Mouse (Mus musculus) forebrain, embryonic 15.5 days (tissue): ENCODE data around the gene Gabpb2. TPM values are rescaled to one million over a fixed set of nuclear protein-coding genes. Genes with fewer than 3 reads are reported as not detected.

Experiments
- ATAC-seq: fragments of 200-750 bp; cut with Nextera tagmentation; replicated peaks from 2 replicates; pipeline ENCODE4 v1.8.0; 2017; ENCODE audit warnings: mild to moderate bottlenecking, moderate TSS enrichment, moderate library complexity
- H3K27ac ChIP-seq: fragments of 300-500 bp; sonication (generic); replicated peaks from 2 replicates; pipeline ENCODE4 v1.5.1; 2015; ENCODE audit warnings: mild to moderate bottlenecking, inconsistent platforms
- H3K27me3 ChIP-seq: fragments of 300-500 bp; sonication (generic); 2 replicates; pipeline ENCODE4 v1.6.1; 2015; ENCODE audit warnings: inconsistent platforms
- H3K36me3 ChIP-seq: fragments of 300-500 bp; sonication (generic); 2 replicates; pipeline ENCODE4 v1.6.1; 2015; ENCODE audit warnings: mild to moderate bottlenecking, inconsistent platforms
- H3K4me1 ChIP-seq: fragments of 300-500 bp; sonication (generic); 2 replicates; pipeline ENCODE4 v1.6.1; 2015; ENCODE audit warnings: inconsistent platforms
- H3K4me2 ChIP-seq: fragments of 300-500 bp; sonication (generic); replicated peaks from 2 replicates; pipeline ENCODE4 v1.6.1; 2015; ENCODE audit warnings: mild to moderate bottlenecking, inconsistent platforms
- H3K4me3 ChIP-seq: fragments of 300-500 bp; sonication (generic); 2 replicates; pipeline ENCODE4 v1.5.1; 2015; ENCODE audit warnings: mild to moderate bottlenecking, inconsistent platforms
- H3K9ac ChIP-seq: fragments of 300-500 bp; sonication (generic); replicated peaks from 2 replicates; pipeline ENCODE4 v1.6.1; 2015; ENCODE audit warnings: mild to moderate bottlenecking, inconsistent platforms
- H3K9me3 ChIP-seq: fragments of 300-500 bp; sonication (generic); 2 replicates; pipeline ENCODE4 v1.6.1; 2016; ENCODE audit warnings: inconsistent platforms
- WGBS: fragments of 180-500 bp; shearing (Covaris S2); methylation state at CpG from one replicate; pipeline ENCODE4 v1.1.7; 2015; ENCODE audit warnings: mixed read lengths; 5-methylcytosine and 5-hydroxymethylcytosine counted together
- polyA plus RNA-seq: library from polyadenylated mRNA; unstranded; fragments of >200 nt; fragmentation: Nextera tagmentation; extraction: Ambion mirVana; gene quantifications from 2 replicates; pipeline ENCODE4 v1.2.1, GENCODE M21; 2015

The Gabpb2 gene
- polyA plus RNA-seq, 1 experiment from 2014 or later = 4.8 TPM

DNA sequence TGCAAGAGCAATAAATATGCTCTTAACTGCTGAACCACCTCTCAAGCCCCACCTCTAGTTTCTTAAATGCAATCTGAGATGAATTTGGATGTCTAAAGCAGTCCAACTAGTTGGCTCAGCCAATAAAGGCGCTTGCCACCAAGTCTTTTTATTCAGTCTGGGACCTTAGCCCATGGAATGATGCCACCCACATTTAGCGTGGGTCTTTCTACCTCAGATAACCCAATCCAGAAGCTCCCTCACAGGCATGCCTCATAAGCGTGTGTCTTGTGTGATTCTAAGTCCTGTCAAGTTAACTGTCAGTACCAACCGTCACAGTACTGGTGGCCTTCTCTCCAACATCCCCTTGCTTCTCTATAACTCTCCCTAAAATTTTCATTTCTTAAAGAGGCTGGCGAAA is 38.8 kb downstream of the Gabpb2 start:
- peaks cover 1% of the 10 kb centered on the region; the same call in 1 of the 2 replicates for H3K36me3 ChIP-seq
- WGBS = 75% methylated on average over 5 of the region's 5 CpGs
- no peak overlapping the region for H3K27ac ChIP-seq
- ATAC-seq = no peak
- no peak overlapping the region for H3K4me3 ChIP-seq
- no peaks in the 10 kb centered on the region for H3K9me3 ChIP-seq
- no peak overlapping the region for H3K9ac ChIP-seq
- H3K27me3 ChIP-seq = no peaks in the 10 kb centered on the region; the same call in 1 of the 2 replicates
- H3K4me1 ChIP-seq = peaks cover 2% of the 10 kb centered on the region
- H3K4me2 ChIP-seq = no peak overlapping the region

DNA sequence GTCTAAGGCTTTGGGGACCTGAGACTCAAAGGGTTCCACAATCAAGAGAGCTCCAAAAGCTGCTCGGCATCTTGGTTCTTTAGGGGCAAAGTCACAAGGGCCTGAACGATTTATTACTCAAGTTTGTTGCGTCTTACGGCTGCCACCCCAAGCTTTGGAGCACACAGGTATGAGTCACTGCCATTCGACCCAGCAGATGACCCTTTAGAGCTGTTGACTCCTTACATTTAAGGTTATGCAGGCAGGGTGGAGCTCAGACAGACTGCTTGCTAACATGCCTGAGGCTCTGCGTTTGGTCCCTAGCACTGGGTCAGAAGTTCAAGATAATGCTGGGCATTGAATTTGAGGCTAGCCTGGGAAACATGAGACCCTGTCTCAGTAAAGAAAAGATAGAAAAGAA is 40.1 kb downstream of the Gabpb2 start:
- H3K4me3 ChIP-seq = no peak overlapping the region
- 83% methylated on average over 6 of the region's 6 CpGs for WGBS
- H3K36me3 ChIP-seq = peaks cover 11% of the 10 kb centered on the region
- ATAC-seq = no peak
- no peaks in the 10 kb centered on the region for H3K9me3 ChIP-seq
- peaks cover 12% of the 10 kb centered on the region for H3K4me1 ChIP-seq
- peaks cover 7% of the 10 kb centered on the region for H3K27me3 ChIP-seq
- H3K9ac ChIP-seq = no peak overlapping the region
- no peak overlapping the region for H3K27ac ChIP-seq
- no peak overlapping the region for H3K4me2 ChIP-seq

DNA sequence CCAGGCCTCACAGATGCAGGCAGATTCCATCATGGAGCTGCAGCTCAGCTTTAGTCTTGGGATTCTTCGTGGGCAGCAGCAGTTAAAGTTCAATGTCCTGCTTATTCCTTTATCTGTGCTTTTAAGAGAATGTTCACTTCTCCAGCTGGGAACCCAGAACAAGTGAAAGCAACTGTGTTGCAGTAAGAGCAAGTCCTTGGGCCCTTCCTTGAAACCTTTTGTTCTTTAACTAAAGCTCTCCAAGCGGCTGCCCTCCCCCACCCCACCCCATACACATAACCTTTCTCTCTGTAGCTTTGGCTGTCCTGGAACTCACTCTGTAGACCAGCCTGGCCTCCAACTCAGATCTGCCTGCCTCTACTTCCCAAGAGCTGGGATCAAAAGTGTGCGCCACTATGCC is 41.2 kb downstream of the Gabpb2 start:
- no peak for ATAC-seq
- Histone ChIP-seq H3K27me3 (peaks cover 18% of the 10 kb centered on the region), H3K4me2 (no peak overlapping the region), H3K36me3 (peaks cover 22% of the 10 kb centered on the region), H3K4me3 (no peak overlapping the region), H3K4me1 (peaks cover 15% of the 10 kb centered on the region), H3K27ac (no peak overlapping the region), H3K9ac (no peak overlapping the region), H3K9me3 (no peaks in the 10 kb centered on the region)
- 53% methylated on average over 3 of the region's 3 CpGs for WGBS

DNA sequence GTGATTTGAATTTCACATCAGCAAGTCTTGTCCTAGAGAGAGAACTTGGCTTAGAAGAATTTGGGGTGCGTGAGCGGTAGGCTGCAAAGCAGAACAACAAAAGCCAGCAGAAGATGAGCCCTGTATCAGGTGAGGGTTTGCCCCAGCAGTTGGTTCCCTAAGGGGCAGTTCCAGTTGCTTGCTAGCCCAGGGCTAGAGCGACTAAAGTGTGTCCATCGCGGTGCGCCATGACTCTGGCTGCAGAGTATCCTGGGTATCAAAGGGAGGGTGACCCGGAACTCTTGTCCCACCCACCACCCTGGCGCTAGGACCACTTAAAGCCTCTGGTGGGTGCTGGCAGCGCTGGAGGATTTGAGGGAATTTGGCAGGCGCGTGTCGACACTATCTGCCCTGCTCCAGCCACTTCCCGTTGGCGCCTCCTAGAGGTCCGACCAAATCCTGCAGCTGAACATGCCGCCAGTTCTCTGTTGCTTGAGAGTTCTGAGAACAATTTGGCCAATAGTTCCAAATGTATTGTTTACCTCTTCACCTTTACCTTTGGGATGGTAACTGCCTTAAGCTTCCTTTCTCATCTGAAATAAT is 43.6 kb downstream of the Gabpb2 start:
- peaks cover 15% of the 10 kb centered on the region for H3K4me1 ChIP-seq
- peak overlapping the region; percentile 33; the same call in 1 of the 2 replicates for H3K9ac ChIP-seq
- peaks cover 45% of the 10 kb centered on the region for H3K36me3 ChIP-seq
- ATAC-seq = peak; percentile 39; the same call in 1 of the 2 replicates
- no peak overlapping the region for H3K4me3 ChIP-seq
- peak overlapping the region; percentile 35; the same call in 1 of the 2 replicates for H3K4me2 ChIP-seq
- WGBS = 4% methylated on average over 16 of the region's 16 CpGs
- no peak overlapping the region; the same call in 1 of the 2 replicates for H3K27ac ChIP-seq
- peaks cover 40% of the 10 kb centered on the region for H3K27me3 ChIP-seq
- no peaks in the 10 kb centered on the region for H3K9me3 ChIP-seq

DNA sequence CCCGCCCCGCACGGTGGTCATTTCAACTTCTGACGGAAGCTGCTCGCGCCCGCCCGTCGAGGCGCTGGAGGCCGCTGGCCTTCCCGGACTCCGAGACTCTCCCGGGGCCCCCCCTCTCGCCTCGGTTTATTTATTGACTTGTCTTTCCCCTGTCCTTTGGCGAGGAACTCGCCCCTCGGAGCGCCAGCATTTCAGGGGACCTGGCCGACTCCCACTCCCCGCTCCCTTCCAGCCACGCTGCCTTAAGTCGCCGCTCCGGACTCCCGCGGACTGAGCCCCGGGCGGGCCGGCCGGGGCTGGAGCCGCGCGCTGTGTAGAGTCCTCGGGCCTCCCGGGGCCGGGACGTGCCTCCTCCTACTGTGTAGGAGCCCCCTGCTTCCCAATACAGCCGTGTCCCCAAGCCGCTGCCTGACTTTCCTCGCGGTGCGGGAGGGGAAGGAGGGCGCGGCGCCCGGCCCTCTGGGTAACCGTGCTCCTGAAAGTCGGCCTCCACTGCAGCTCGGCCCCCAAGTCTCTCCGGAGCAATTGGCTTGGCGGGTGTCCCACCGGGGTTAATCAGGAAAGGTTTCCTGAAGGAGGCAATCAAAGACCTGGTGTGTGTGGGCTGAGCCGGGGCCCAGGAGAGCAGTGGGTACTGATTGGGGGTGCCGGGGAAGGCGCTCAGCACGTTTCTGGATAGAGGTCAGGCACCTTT is 44.3 kb downstream of the Gabpb2 start:
- ATAC-seq = 0 out of 2 replicates have a peak, but pooled peaks have one; percentile 20
- WGBS = 4% methylated on average over 58 of the region's 58 CpGs
- Histone ChIP-seq H3K9me3 (no peaks in the 10 kb centered on the region), H3K4me3 (peak overlapping the region; percentile 18; the same call in 1 of the 2 replicates), H3K4me1 (peaks cover 15% of the 10 kb centered on the region), H3K27me3 (peaks cover 43% of the 10 kb centered on the region), H3K36me3 (peaks cover 52% of the 10 kb centered on the region), H3K27ac (no peak overlapping the region; the same call in 1 of the 2 replicates), H3K9ac (peak overlapping the region; percentile 33; the same call in 1 of the 2 replicates), H3K4me2 (peak overlapping the region; percentile 35)

DNA sequence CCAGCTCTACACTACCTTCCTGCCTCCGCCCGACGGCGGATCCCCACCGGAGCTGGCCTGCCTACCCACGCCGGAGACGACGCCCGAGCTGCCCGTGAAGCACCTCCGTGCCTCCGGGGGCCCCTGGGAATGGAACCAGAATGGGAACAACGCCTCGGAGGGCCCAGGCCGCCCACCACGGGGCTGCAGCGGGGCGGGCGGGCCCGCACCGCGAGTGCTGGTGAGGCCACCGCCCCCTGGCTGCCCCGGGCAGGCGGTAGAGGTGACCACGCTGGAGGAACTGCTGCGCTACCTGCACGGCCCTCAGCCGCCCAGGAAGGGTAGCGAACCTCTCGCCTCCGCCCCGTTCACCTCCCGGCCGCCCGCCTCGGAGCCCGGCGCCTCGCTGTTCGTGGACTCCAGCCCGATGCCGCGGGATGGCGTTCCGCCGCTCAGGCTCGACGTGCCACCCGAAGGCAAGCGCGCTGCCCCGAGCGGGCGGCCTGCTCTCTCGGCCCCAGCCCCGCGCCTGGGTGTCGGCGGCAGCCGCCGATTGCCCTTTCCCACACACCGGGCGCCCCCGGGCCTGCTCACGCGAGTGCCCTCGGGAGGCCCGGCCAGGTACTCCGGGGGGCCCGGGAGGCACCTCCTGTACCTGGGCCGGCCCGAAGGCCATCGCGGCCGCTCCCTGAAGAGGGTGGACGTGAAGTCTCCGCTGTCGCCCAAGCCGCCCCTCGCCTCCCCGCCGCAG is 45.0 kb downstream of the Gabpb2 start:
- WGBS = 14% methylated on average over 72 of the region's 84 CpGs
- Histone ChIP-seq H3K4me1 (peaks cover 15% of the 10 kb centered on the region), H3K4me2 (no peak overlapping the region), H3K9me3 (no peaks in the 10 kb centered on the region), H3K9ac (no peak overlapping the region), H3K4me3 (peak overlapping the region; percentile 18; the same call in 1 of the 2 replicates), H3K27ac (no peak overlapping the region), H3K27me3 (peaks cover 43% of the 10 kb centered on the region), H3K36me3 (peaks cover 59% of the 10 kb centered on the region)
- no peak for ATAC-seq

DNA sequence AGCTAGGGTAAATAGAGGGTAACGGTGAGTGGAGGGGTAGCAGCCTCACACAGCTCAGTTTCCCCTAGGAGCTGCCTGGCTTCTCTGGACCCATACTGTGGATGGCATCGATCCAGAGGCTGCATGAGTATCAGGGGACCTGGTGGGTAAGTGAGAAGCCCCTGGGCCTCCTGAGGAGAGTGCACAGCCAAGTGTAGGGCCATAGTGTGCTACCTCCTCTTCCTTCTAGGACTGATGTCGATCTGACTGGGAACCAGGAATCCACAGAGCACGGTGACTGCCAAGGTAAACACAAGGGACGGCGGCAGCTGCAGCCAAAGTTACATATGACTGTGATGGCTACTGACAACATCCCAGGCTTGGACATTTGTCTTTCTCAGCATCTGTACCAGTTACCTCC is 46.6 kb downstream of the Gabpb2 start:
- Histone ChIP-seq H3K4me1 (peaks cover 15% of the 10 kb centered on the region), H3K9me3 (no peaks in the 10 kb centered on the region), H3K27ac (no peak overlapping the region), H3K27me3 (peaks cover 43% of the 10 kb centered on the region), H3K4me2 (no peak overlapping the region), H3K36me3 (peaks cover 74% of the 10 kb centered on the region), H3K4me3 (no peak overlapping the region), H3K9ac (no peak overlapping the region)
- no peak for ATAC-seq
- 85% methylated on average over 6 of the region's 6 CpGs for WGBS

DNA sequence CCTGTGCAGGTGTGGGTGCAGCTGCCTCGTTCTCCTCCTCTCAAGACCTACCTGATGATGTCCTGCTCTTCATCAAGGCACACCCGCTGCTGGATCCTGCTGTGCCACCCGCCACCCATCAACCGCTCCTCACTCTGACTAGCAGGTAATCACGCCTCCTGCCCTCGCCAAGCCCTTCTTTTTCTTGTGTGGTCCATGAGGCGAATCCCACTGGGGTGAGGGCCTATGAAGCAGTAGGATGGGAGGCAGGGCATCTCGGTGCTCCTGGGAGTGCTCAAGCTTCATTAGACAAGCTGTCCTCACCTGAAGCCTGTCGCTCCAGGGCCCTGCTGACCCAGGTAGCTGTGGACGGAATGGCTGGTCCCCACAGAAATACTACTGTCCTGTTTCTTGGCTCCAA is 47.7 kb downstream of the Gabpb2 start:
- peaks cover 83% of the 10 kb centered on the region for H3K36me3 ChIP-seq
- H3K4me2 ChIP-seq = no peak overlapping the region
- H3K9ac ChIP-seq = no peak overlapping the region
- H3K27ac ChIP-seq = no peak overlapping the region
- 90% methylated on average over 10 of the region's 10 CpGs for WGBS
- H3K4me3 ChIP-seq = no peak overlapping the region
- no peaks in the 10 kb centered on the region for H3K9me3 ChIP-seq
- ATAC-seq = no peak
- H3K27me3 ChIP-seq = peaks cover 43% of the 10 kb centered on the region
- peaks cover 15% of the 10 kb centered on the region for H3K4me1 ChIP-seq

DNA sequence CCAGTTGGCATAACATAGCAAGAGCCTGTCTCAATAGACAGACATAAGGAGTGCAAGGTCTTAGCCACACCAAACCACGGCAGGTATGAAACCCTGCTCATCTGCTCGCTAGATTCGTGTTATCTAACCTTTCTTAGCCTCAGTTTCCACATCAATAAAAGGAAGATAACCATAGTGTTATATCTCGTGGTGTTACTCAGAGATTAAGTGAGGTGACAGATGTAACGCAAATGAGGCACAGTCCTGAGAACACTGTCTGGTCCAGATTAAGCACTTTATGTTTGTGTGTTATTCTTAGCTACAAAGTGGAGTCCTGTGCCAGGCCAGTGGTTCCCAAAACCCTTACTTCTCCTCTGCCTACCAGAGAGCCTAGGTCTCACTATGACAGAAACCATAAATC is 52.9 kb downstream of the Gabpb2 start:
- Histone ChIP-seq H3K36me3 (peaks cover 53% of the 10 kb centered on the region), H3K9ac (no peak overlapping the region)
- WGBS = 91% methylated on average over 5 of the region's 5 CpGs

DNA sequence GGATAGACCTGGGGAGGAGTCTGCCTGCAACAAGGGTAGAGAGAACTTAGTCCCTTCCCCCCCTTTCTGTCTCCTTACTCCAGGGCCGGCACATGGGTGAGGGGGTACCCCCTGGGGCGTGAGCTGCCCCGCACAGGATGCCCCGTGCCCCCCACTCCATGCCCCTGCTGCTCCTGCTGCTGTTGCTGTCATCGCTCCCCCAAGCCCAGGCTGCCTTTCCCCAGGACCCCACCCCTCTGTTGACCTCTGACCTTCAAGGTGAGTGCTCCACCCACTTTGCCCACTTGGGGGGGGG is 53.5 kb downstream of the Gabpb2 start:
- Histone ChIP-seq H3K36me3 (peaks cover 46% of the 10 kb centered on the region), H3K9ac (no peak overlapping the region)
- 68% methylated on average over 5 of the region's 5 CpGs for WGBS

More for the DNA sequence above, 52.9 kb downstream of the Gabpb2 start:
- no peak overlapping the region for H3K27ac ChIP-seq
- no peaks in the 10 kb centered on the region for H3K9me3 ChIP-seq
- peaks cover 8% of the 10 kb centered on the region for H3K27me3 ChIP-seq
- H3K4me1 ChIP-seq = peaks cover 30% of the 10 kb centered on the region
- ATAC-seq = no peak
- H3K4me2 ChIP-seq = no peak overlapping the region
- H3K4me3 ChIP-seq = no peak overlapping the region

DNA sequence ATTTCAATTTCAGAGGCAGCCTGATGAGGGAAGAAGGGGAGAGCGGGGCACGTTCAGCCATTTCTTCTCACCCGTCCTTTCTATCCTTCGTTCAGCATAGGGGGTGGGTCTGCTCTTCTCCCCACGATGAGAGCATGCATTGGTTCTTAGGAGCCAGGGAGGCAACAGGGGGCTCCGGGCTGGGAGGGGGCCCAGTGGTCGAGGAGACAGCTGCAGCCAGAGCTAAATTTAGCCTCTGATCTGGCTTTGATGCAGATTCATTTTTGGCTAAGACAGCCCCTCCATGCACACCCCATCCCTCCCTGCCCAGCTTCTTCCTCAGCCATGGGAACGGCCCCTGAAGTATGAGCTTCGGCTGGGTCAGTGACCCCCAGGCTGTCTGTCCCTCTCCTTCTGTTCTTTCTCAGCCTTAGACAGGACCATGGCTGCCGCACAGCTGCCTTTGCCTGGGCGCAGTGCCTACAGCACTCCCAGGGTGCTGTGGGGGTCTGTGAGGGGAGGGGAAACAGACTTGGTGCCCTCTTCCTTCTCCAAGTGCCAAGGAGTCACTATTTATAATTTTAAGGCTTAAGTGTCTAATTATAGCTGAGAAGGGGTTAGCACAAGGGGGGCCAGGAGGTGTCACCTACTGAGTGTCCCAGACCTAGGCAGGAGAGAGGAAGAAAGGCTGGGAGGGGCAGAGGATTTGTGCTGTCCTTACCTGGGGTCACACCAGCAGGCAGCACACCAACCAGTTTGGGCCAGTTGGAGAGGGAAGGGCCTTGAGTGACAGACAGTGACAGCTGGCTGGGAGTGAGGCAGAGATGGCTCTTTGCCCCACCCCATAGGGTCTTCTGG is 54.1 kb downstream of the Gabpb2 start:
- H3K27ac ChIP-seq = no peak overlapping the region
- H3K9me3 ChIP-seq = no peaks in the 10 kb centered on the region
- H3K36me3 ChIP-seq = peaks cover 41% of the 10 kb centered on the region
- H3K27me3 ChIP-seq = no peaks in the 10 kb centered on the region
- H3K4me3 ChIP-seq = peak overlapping the region; percentile 67; the same call in 1 of the 2 replicates
- no peak for ATAC-seq
- peak overlapping the region; percentile 75 for H3K4me2 ChIP-seq
- WGBS = 59% methylated on average over 11 of the region's 11 CpGs
- H3K9ac ChIP-seq = no peak overlapping the region
- H3K4me1 ChIP-seq = peaks cover 36% of the 10 kb centered on the region

More for the DNA sequence above, 53.5 kb downstream of the Gabpb2 start:
- ATAC-seq = no peak
- Histone ChIP-seq H3K9me3 (no peaks in the 10 kb centered on the region), H3K27ac (no peak overlapping the region), H3K4me1 (peaks cover 36% of the 10 kb centered on the region), H3K4me3 (no peak overlapping the region), H3K4me2 (no peak overlapping the region), H3K27me3 (peaks cover 3% of the 10 kb centered on the region; the same call in 1 of the 2 replicates)
